Mouse (Mus musculus): ENCODE results near the gene F8. TPM values are rescaled to one million over a fixed set of nuclear protein-coding genes. Genes with fewer than 3 reads are reported as not detected.
"Not testable (repeated sequence)": the region's sequence is repeated elsewhere in the genome, so short reads cannot be mapped to it uniquely, and the experiment has no call there.

F8 gene
- polyA plus RNA-seq, 1 experiment from 2014 or later = 1.6 TPM

DNA sequence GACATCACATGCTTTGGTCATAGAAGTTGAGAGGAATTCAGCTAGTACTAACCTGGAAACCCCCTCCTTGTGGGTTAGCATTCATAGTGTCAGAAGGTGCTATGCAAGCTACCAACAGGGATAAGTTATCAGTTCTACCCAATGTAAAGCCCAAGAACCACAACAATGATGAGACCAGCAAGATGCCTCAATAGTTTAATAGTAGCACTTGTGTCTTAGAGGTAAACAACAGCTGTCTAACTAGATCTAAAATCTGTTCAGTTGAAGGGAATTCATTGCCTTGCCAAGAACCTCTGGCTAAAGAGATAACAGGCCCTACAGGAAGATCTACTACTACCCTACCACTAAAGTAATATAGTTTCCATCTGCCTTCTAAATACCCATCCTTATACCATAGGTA, 5.6 kb downstream of the F8 start:
- DNase-seq (ENCODE audit: low spot score) (no peak), ATAC-seq (replicated peaks; ENCODE audit: low FRiP score) (no peak)
- Histone ChIP-seq H3K27me3 (ENCODE audit: control insufficient read depth, insufficient read depth, low read length) (no peaks in the 10 kb centered on the region), H3K36me3 (ENCODE audit: control insufficient read depth, insufficient read depth, low read length) (no peaks in the 10 kb centered on the region), H3K4me1 (replicated peaks; ENCODE audit: control insufficient read depth, insufficient read depth, low read length) (no peaks in the 10 kb centered on the region), H3K4me3 (ENCODE audit: low read depth, low read length) (no peak overlapping the region), H3K9ac (ENCODE audit: low read length) (no peak overlapping the region), H3K9me3 (ENCODE audit: control insufficient read depth, low read length) (no peaks in the 10 kb centered on the region), H3K27ac (ENCODE audit: low read depth, low read length) (no peak overlapping the region), H3K4me2 (ENCODE audit: low read depth, low read length, severe bottlenecking) (no peak overlapping the region)

DNA sequence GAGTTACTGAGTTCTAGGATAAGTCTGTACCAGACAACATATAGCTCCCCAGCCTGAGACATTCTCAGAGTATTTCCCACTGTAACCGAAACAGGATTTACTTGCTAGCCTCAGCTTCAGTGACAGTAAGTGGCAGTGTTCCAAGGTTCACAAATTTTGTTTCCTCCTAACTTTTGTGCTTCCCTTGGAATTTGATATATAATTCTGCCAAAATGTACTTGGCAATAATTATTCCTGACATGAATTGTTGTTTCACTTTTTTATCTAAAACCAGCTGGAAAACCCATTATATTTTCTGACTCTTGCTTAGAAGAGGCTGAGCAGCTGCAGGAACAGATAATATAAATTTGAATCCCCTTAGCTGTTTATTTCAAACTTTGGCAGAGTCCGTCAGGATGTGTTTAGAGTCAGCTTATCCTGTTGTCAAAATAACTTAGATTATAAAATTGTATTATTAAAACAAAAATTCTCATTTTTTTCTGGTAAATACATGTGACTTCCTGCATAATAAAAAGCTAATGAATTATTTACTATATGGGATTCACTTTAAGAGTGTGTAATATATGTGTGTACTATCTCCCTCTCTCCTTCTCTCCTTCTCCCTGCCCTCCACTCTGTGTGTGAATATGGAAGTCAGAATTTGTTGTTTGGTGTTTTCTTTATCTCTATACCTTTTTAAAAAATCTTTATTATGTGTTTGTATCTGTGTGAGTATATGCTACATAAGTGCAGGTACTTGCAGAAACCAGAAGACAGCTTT, 9.6 kb downstream of the F8 start:
- Histone ChIP-seq H3K9ac (ENCODE audit: low read length) (no peak overlapping the region), H3K4me3 (ENCODE audit: low read depth, low read length) (no peak overlapping the region), H3K4me2 (ENCODE audit: low read depth, low read length, severe bottlenecking) (no peak overlapping the region), H3K36me3 (ENCODE audit: control insufficient read depth, insufficient read depth, low read length) (no peaks in the 10 kb centered on the region), H3K27ac (ENCODE audit: low read depth, low read length) (no peak overlapping the region), H3K4me1 (replicated peaks; ENCODE audit: control insufficient read depth, insufficient read depth, low read length) (no peaks in the 10 kb centered on the region), H3K27me3 (ENCODE audit: control insufficient read depth, insufficient read depth, low read length) (no peaks in the 10 kb centered on the region), H3K9me3 (ENCODE audit: control insufficient read depth, low read length) (no peaks in the 10 kb centered on the region)
- 85% methylated on average over 2 of the region's 2 CpGs for WGBS
- DNase-seq (ENCODE audit: low spot score) (no peak), ATAC-seq (replicated peaks; ENCODE audit: low FRiP score) (no peak)

DNA sequence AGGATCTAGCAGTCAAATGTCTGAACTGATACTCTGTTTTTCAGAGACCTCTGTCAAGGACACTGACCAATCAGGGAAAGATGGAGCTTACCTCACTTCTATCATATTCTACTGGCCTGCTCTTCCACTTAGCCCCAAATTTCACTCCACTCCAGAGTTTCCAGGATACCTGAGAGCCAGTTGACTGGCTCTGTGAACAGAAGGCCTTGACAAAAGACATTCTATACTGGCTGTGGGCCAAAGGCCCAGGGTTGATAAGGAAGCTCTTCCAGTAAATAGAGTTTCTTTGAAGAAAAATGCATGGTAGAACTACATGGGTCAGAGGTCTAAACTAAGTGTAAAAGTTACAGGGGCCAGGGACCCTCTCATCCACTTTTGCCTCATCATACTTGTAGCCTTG, 12.2 kb downstream of the F8 start:
- Histone ChIP-seq H3K9me3 (ENCODE audit: control insufficient read depth, low read length) (no peaks in the 10 kb centered on the region), H3K4me1 (replicated peaks; ENCODE audit: control insufficient read depth, insufficient read depth, low read length) (no peaks in the 10 kb centered on the region), H3K9ac (ENCODE audit: low read length) (no peak overlapping the region), H3K4me2 (ENCODE audit: low read depth, low read length, severe bottlenecking) (no peak overlapping the region), H3K36me3 (ENCODE audit: control insufficient read depth, insufficient read depth, low read length) (no peaks in the 10 kb centered on the region), H3K27me3 (ENCODE audit: control insufficient read depth, insufficient read depth, low read length) (no peaks in the 10 kb centered on the region), H3K27ac (ENCODE audit: low read depth, low read length) (no peak overlapping the region), H3K4me3 (ENCODE audit: low read depth, low read length) (no peak overlapping the region)
- no peak for ATAC-seq (replicated peaks; ENCODE audit: low FRiP score)
- DNase-seq (ENCODE audit: low spot score) = no peak

GRCm38 (mm10) chrX:75323556-75323955, 58.9 kb downstream of the F8 start:
- Histone ChIP-seq H3K27me3 (ENCODE audit: control insufficient read depth, insufficient read depth, low read length) (no peaks in the 10 kb centered on the region), H3K4me1 (replicated peaks; ENCODE audit: control insufficient read depth, insufficient read depth, low read length) (no peaks in the 10 kb centered on the region), H3K36me3 (ENCODE audit: control insufficient read depth, insufficient read depth, low read length) (no peaks in the 10 kb centered on the region), H3K9ac (ENCODE audit: low read length) (no peak overlapping the region), H3K4me2 (ENCODE audit: low read depth, low read length, severe bottlenecking) (no peak overlapping the region), H3K4me3 (ENCODE audit: low read depth, low read length) (no peak overlapping the region), H3K27ac (ENCODE audit: low read depth, low read length) (no peak overlapping the region), H3K9me3 (ENCODE audit: control insufficient read depth, low read length) (no peaks in the 10 kb centered on the region)
- no peak for ATAC-seq (replicated peaks; ENCODE audit: low FRiP score)
- 90% methylated on average over 4 of the region's 4 CpGs for WGBS
- no peak for DNase-seq (ENCODE audit: low spot score)

GRCm38 (mm10) chrX:75271676-75272075, 110.7 kb downstream of the F8 start:
- no peaks in the 10 kb centered on the region for H3K36me3 ChIP-seq (ENCODE audit: control insufficient read depth, insufficient read depth, low read length)
- 73% methylated on average over 8 of the region's 8 CpGs for WGBS
- H3K9me3 ChIP-seq (ENCODE audit: control insufficient read depth, low read length) = no peaks in the 10 kb centered on the region
- H3K9ac ChIP-seq (ENCODE audit: low read length) = no peak overlapping the region
- H3K4me1 ChIP-seq (replicated peaks; ENCODE audit: control insufficient read depth, insufficient read depth, low read length) = no peaks in the 10 kb centered on the region
- H3K27me3 ChIP-seq (ENCODE audit: control insufficient read depth, insufficient read depth, low read length) = no peaks in the 10 kb centered on the region
- no peak overlapping the region for H3K4me3 ChIP-seq (ENCODE audit: low read depth, low read length)
- no peak overlapping the region for H3K4me2 ChIP-seq (ENCODE audit: low read depth, low read length, severe bottlenecking)
- DNase-seq (ENCODE audit: low spot score) (no peak), ATAC-seq (replicated peaks; ENCODE audit: low FRiP score) (no peak)
- no peak overlapping the region for H3K27ac ChIP-seq (ENCODE audit: low read depth, low read length)

GRCm38 (mm10) chrX:75233603-75234376, 148.6 kb downstream of the F8 start:
- H3K27ac ChIP-seq (ENCODE audit: low read depth, low read length); H3K9ac ChIP-seq (ENCODE audit: low read length); H3K4me1 ChIP-seq (replicated peaks; ENCODE audit: control insufficient read depth, insufficient read depth, low read length); H3K36me3 ChIP-seq (ENCODE audit: control insufficient read depth, insufficient read depth, low read length); H3K4me2 ChIP-seq (ENCODE audit: low read depth, low read length, severe bottlenecking); H3K27me3 ChIP-seq (ENCODE audit: control insufficient read depth, insufficient read depth, low read length); H3K9me3 ChIP-seq (ENCODE audit: control insufficient read depth, low read length); ATAC-seq (replicated peaks; ENCODE audit: low FRiP score); H3K4me3 ChIP-seq (ENCODE audit: low read depth, low read length); DNase-seq (ENCODE audit: low spot score): not testable (repeated sequence)
- 65% methylated on average over 8 of the region's 8 CpGs for WGBS

DNA sequence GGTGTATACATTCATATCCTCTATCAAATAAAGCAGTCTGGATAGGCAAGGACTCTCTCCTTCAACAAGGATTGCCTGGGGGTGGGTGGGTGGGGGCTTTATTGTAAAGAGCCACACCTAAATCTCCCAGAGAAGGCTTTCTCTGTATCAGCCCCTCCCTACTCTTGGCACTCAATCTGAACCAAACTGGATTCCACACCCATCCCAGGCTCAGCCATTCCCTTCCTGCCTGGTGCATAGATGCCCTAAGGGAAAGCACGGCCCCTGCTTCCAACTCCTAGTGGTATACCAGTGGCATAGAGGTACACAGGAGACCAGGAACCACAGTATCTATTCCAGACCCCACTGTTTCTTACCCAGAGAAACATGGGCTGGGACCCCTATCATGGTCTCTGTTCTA, 151.0 kb downstream of the F8 start:
- ATAC-seq (replicated peaks; ENCODE audit: low FRiP score) = no peak
- H3K9ac ChIP-seq (ENCODE audit: low read length) = no peak overlapping the region
- H3K27ac ChIP-seq (ENCODE audit: low read depth, low read length) = no peak overlapping the region
- no peaks in the 10 kb centered on the region for H3K27me3 ChIP-seq (ENCODE audit: control insufficient read depth, insufficient read depth, low read length)
- 95% methylated on average over 1 of the region's 1 CpGs for WGBS
- no peaks in the 10 kb centered on the region for H3K9me3 ChIP-seq (ENCODE audit: control insufficient read depth, low read length)
- no peak overlapping the region for H3K4me2 ChIP-seq (ENCODE audit: low read depth, low read length, severe bottlenecking)
- no peaks in the 10 kb centered on the region for H3K36me3 ChIP-seq (ENCODE audit: control insufficient read depth, insufficient read depth, low read length)
- no peaks in the 10 kb centered on the region for H3K4me1 ChIP-seq (replicated peaks; ENCODE audit: control insufficient read depth, insufficient read depth, low read length)
- H3K4me3 ChIP-seq (ENCODE audit: low read depth, low read length) = no peak overlapping the region
- no peak for DNase-seq (ENCODE audit: low spot score)

GRCm38 (mm10) chrX:75163670-75164069, 218.7 kb downstream of the F8 start, which contains the start of gene Smim9:
TSS of gene Smim9 (minus strand) at chrX:75163770.
- no peaks in the 10 kb centered on the region for H3K27me3 ChIP-seq (ENCODE audit: control insufficient read depth, insufficient read depth, low read length)
- 61% methylated on average over 1 of the region's 1 CpGs for WGBS
- no peak within 1 kb of the TSS for H3K27ac ChIP-seq (ENCODE audit: low read depth, low read length)
- H3K4me1 ChIP-seq (replicated peaks; ENCODE audit: control insufficient read depth, insufficient read depth, low read length) = no peaks in the 10 kb centered on the region
- no peak within 1 kb of the TSS for H3K9ac ChIP-seq (ENCODE audit: low read length)
- ATAC-seq (replicated peaks; ENCODE audit: low FRiP score) (no peak), DNase-seq (ENCODE audit: low spot score) (no peak)
- no peaks in the 10 kb centered on the region for H3K36me3 ChIP-seq (ENCODE audit: control insufficient read depth, insufficient read depth, low read length)
- no peak within 1 kb of the TSS for H3K4me3 ChIP-seq (ENCODE audit: low read depth, low read length)
- no peak within 1 kb of the TSS for H3K4me2 ChIP-seq (ENCODE audit: low read depth, low read length, severe bottlenecking)
- H3K9me3 ChIP-seq (ENCODE audit: control insufficient read depth, low read length) = no peaks in the 10 kb centered on the region

Measured in forebrain, embryonic 11.5 days (tissue).